Mouse (Mus musculus) heart, adult 18-20 months (tissue): ENCODE results near the gene 1700017D01Rik. TPM values are rescaled to one million over a fixed set of nuclear protein-coding genes. Genes with fewer than 3 reads are reported as not detected.

Experiments used
- DNase-seq, 2 experiments: peaks; one replicate each; pipeline ENCODE4 v3.0.0; 2021 to 2022; ENCODE audit warnings: mixed read lengths in 1 of 2
- total RNA-seq, 2 experiments: library from RNA; stranded (reverse); gene quantifications; 2 replicates each; pipeline ENCODE4 v1.2.3; 2021

Gene 1700017D01Rik
- total RNA-seq, 2 experiments from 2014 or later: not detected

GRCm38 (mm10) chr19:11048009-11048408 is 82.7 kb downstream of the 1700017D01Rik start:
- peak in 1 of 2 experiments; percentile 29 for DNase-seq

Other genes with a start within 250 kb of the 1700017D01Rik start
- 100 to 1,000 TPM; 104 to 113 TPM for gene Tmem109, start 248.9 kb downstream of the 1700017D01Rik start, total RNA-seq
- 100 to 1,000 TPM; 237 to 251 TPM for gene Prpf19, start 235.6 kb downstream of the 1700017D01Rik start, total RNA-seq
- not detected for gene Zp1, start 210.2 kb downstream of the 1700017D01Rik start, total RNA-seq
- not detected for gene Ptgdr2, start 193.7 kb downstream of the 1700017D01Rik start, total RNA-seq
- 1 to 10 TPM; 6.5 TPM for gene Ccdc86, start 181.6 kb downstream of the 1700017D01Rik start, total RNA-seq
- gene Ms4a10, start 156.2 kb downstream of the 1700017D01Rik start, total RNA-seq: not detected
- gene Ms4a15, start 137.6 kb downstream of the 1700017D01Rik start, total RNA-seq: not detected
- not detected for gene Ms4a18, start 112.8 kb downstream of the 1700017D01Rik start, total RNA-seq
- 1 to 10 TPM; 2.0 to 2.1 TPM for gene Ms4a8a, start 49.8 kb downstream of the 1700017D01Rik start, total RNA-seq
- not detected for gene 1700025F22Rik, start 34.4 kb upstream of the 1700017D01Rik start, total RNA-seq
- not detected for gene Ms4a13, start 65.9 kb upstream of the 1700017D01Rik start, total RNA-seq
- not detected for gene Ms4a12, start 101.6 kb upstream of the 1700017D01Rik start, total RNA-seq
- gene Ms4a1, start 135.4 kb upstream of the 1700017D01Rik start, total RNA-seq: 1 to 10 TPM in 1 of 2 experiments, under 1 TPM in 1; 0.35 to 4.4 TPM
- gene Ms4a5, start 153.0 kb upstream of the 1700017D01Rik start, total RNA-seq: not detected
- gene Ms4a14, start 183.6 kb upstream of the 1700017D01Rik start, total RNA-seq: under 1 TPM in 1 of 2 experiments, not detected in 1; 0.12 TPM
- 1 to 10 TPM; 1.7 to 1.9 TPM for gene Ms4a7, start 205.3 kb upstream of the 1700017D01Rik start, total RNA-seq
- gene Ms4a4a, start 244.6 kb upstream of the 1700017D01Rik start, total RNA-seq: 1 to 10 TPM; 9.1 to 9.5 TPM